Mouse (Mus musculus): ENCODE measurements around the gene Pcnx2.

DNA sequence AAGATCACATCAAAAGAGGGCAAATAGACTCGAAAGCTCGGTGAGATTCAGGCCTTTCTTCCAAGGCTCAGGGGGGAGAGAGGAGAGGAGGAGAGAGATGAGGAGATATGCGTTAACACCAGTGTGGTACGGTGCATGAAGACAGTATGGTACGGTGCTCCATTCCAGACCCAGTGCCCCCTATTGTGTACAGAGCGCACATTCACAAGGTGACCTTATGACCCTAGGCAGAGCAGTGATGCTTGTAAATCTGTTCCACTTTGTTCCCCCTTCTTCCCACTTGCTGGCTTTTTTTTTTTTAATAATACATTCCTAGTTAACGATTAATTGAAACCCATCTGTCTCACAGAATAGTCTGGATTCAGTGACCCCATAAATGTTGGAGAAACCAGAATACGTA is 21.4 kb upstream of the Pcnx2 start:
- no peak for TF ChIP-seq POLR2A (IDR thresholded peaks at IDR 0.05; ENCODE audit: insufficient read depth, low read depth, low read length)
- TF ChIP-seq CTCF (IDR thresholded peaks at IDR 0.05): no peak

Measured in heart, adult 2 months (tissue).